Mouse (Mus musculus) limb, embryonic 10.5 days (tissue): ENCODE measurements at regions not wholly inside any gene's neighbourhood (a gene's known extent, or its start where the extent isn't known, plus 50 kb on each side); places are given as distances from the start of the nearest gene placed in this dataset.

ENCODE experiments used
- DNase-seq: peaks from one replicate; pipeline ENCODE4 v3.0.0-alpha.2; 2017; ENCODE audit warnings: low spot score
- H3K27ac ChIP-seq: fragments of 300-500 bp; sonication (generic); 2 replicates; pipeline ENCODE4 v1.5.1; 2016; ENCODE audit warnings: mild to moderate bottlenecking
- H3K27me3 ChIP-seq: fragments of 300-500 bp; sonication (generic); 2 replicates; pipeline ENCODE4 v1.6.1; 2016; ENCODE audit warnings: low read depth, mild to moderate bottlenecking; ENCODE audit not compliant: poor library complexity, severe bottlenecking
- H3K36me3 ChIP-seq: fragments of 300-500 bp; sonication (generic); 2 replicates; pipeline ENCODE4 v1.6.1; 2016; ENCODE audit warnings: mild to moderate bottlenecking, moderate library complexity
- H3K4me1 ChIP-seq: fragments of 300-500 bp; sonication (generic); 2 replicates; pipeline ENCODE4 v1.6.1; 2016
- H3K4me3 ChIP-seq: fragments of 300-500 bp; sonication (generic); 2 replicates; pipeline ENCODE4 v1.5.1; 2016; ENCODE audit warnings: mild to moderate bottlenecking, moderate library complexity
- H3K9me3 ChIP-seq: fragments of 300-500 bp; sonication (generic); replicated peaks from 2 replicates; pipeline ENCODE4 v1.6.1; 2016; ENCODE audit warnings: mild to moderate bottlenecking
- WGBS: fragments of 180-500 bp; shearing (Covaris S2); methylation state at CpG from one replicate; pipeline ENCODE4 v1.1.7; 2016; 5-methylcytosine and 5-hydroxymethylcytosine counted together

DNA sequence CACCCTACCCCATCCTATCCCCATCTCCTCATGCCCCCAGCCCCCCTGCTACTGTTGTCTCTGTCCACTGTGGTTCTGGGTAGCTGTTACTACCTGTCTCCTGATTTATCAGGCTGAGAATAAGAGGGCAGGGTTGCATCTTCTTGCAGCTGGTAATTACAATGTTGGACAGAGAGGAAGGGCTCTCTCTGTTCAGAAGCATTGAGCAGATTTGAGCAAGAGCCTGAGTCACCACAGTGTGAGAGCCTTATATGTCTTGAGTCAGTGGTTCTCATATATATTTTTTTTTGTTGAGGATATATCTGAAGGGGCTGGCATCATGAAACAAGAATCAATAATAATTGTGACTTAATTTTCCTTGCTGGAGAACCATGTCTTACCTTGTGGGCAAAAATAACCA, 82.7 kb upstream of the Sipa1l1 start:
- DNase-seq: no peak
- no peaks in the 10 kb centered on the region for H3K27me3 ChIP-seq
- no peaks in the 10 kb centered on the region for H3K9me3 ChIP-seq
- no peaks in the 10 kb centered on the region for H3K4me1 ChIP-seq
- H3K36me3 ChIP-seq: no peaks in the 10 kb centered on the region
- no peak overlapping the region for H3K4me3 ChIP-seq
- no peak overlapping the region for H3K27ac ChIP-seq

DNA sequence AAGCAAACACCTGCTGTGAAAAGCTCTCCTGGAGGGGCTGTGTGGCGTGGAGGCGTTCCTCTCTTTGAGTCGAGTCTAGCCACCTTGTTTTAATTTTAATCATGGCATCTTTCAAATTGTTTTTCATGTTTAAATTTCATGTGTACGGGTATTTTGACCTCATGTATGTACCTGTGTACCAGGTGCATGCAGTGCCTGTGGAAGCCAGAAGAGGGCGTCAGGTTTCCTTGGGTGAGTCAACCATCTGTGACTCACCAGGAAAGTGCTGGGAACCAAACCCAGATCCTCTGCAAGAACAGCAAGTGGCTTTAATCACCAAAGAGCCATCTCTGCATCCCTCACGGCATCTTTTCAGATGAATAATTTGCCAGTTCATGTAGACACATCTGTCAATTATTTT, 79.8 kb upstream of the Sipa1l1 start:
- no peak for DNase-seq
- peaks cover 10% of the 10 kb centered on the region; the same call in 1 of the 2 replicates for H3K4me1 ChIP-seq
- H3K27me3 ChIP-seq: no peaks in the 10 kb centered on the region
- no peaks in the 10 kb centered on the region for H3K36me3 ChIP-seq
- H3K4me3 ChIP-seq: no peak overlapping the region
- H3K27ac ChIP-seq: no peak overlapping the region
- WGBS: 90% methylated on average over 6 of the region's 6 CpGs
- no peaks in the 10 kb centered on the region for H3K9me3 ChIP-seq

DNA sequence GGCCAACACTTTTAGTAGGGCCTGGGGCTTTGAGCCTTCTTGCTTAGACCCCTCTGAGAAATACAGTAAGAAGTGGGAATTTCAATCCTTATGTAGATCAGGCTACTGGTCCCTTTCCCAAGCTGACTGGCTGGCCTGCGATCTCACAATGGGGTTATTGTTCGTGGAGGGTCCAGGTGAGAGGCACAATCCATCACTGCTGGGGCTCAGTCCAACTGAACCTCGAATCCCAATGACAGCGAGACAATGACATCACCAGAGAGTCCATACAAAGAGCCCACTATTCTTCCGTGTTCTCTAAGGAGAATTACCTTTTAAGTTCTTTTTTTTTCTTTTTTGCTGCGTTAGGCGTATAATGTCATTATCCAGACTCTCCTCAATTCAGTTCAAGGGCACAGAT, 75.8 kb upstream of the Sipa1l1 start:
- peaks cover 10% of the 10 kb centered on the region; the same call in 1 of the 2 replicates for H3K4me1 ChIP-seq
- peak; percentile 43 for DNase-seq
- no peak overlapping the region for H3K4me3 ChIP-seq
- no peaks in the 10 kb centered on the region for H3K36me3 ChIP-seq
- H3K27me3 ChIP-seq: no peaks in the 10 kb centered on the region
- H3K27ac ChIP-seq: peak overlapping the region; percentile 67; the same call in 1 of the 2 replicates
- H3K9me3 ChIP-seq: no peaks in the 10 kb centered on the region
- WGBS: 76% methylated on average over 7 of the region's 7 CpGs

DNA sequence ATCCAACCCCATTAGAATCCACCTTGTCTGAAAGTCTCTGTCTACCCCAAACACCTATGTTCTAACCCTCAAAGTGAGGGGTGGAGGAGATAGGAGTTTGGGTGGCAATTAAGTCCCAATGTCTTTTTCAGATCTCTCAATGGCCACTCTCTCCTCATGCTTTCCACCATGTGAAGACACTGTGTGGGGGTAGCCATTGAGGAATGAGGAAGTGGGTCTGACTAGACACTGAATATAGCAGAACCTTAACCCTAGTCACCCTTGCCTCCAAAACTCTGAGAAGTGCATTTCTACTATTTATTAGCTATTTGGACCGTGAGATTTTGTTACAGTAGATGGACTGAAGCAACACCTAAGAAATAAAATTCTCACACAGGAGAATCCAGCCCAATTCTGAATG, 73.7 kb upstream of the Sipa1l1 start:
- H3K9me3 ChIP-seq: no peaks in the 10 kb centered on the region
- 88% methylated on average over 1 of the region's 1 CpGs for WGBS
- no peaks in the 10 kb centered on the region for H3K27me3 ChIP-seq
- no peak for DNase-seq
- H3K36me3 ChIP-seq: no peaks in the 10 kb centered on the region
- no peak overlapping the region for H3K27ac ChIP-seq
- H3K4me3 ChIP-seq: no peak overlapping the region
- peaks cover 10% of the 10 kb centered on the region; the same call in 1 of the 2 replicates for H3K4me1 ChIP-seq

DNA sequence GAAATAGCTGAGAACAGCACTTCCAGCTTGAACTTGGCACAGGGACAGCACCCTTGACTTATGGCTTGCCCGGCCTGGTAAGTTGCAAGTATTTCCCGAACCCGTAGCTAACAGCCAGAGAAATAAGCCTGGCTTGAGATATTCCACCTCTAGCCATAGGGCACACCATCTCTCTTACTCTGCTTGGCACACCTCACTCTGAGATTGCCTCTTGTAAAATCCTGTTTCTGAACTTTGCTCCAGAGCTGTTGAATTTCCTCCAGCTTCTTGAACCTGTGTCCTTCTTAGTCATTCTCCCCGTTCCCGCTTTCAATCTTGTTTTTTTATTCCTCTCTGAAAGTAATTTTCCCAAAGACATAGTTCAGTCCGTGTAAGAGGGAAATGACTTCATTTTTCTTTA, 72.0 kb upstream of the Sipa1l1 start:
- H3K27me3 ChIP-seq: no peaks in the 10 kb centered on the region
- WGBS: 95% methylated on average over 6 of the region's 6 CpGs
- peaks cover 5% of the 10 kb centered on the region; the same call in 1 of the 2 replicates for H3K4me1 ChIP-seq
- H3K36me3 ChIP-seq: no peaks in the 10 kb centered on the region
- no peaks in the 10 kb centered on the region for H3K9me3 ChIP-seq
- DNase-seq: no peak
- H3K27ac ChIP-seq: no peak overlapping the region
- no peak overlapping the region for H3K4me3 ChIP-seq

DNA sequence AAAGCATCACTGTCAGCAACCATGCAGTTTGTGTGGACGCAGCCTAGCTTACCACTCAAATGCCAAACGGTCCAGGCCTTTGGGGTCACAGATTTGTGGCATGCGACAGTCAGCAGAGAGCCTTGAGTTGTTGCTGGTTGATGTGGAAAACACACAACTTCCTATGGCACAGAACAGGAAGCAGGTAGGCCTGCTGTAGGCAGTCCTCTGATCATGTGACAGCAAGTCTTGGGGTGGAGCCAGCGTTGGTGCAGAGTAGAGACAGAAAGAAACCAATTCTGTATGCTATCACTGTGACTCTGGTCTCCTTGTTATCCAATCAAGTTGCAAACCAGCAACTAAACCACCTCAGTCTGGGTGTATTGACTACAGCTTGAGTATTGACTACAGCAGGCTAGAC, 71.5 kb upstream of the Sipa1l1 start:
- Histone ChIP-seq H3K4me1 (peaks cover under 1% of the 10 kb centered on the region; the same call in 1 of the 2 replicates), H3K27ac (no peak overlapping the region), H3K27me3 (no peaks in the 10 kb centered on the region), H3K9me3 (no peaks in the 10 kb centered on the region), H3K36me3 (no peaks in the 10 kb centered on the region), H3K4me3 (no peak overlapping the region)
- no peak for DNase-seq
- 95% methylated on average over 4 of the region's 4 CpGs for WGBS

DNA sequence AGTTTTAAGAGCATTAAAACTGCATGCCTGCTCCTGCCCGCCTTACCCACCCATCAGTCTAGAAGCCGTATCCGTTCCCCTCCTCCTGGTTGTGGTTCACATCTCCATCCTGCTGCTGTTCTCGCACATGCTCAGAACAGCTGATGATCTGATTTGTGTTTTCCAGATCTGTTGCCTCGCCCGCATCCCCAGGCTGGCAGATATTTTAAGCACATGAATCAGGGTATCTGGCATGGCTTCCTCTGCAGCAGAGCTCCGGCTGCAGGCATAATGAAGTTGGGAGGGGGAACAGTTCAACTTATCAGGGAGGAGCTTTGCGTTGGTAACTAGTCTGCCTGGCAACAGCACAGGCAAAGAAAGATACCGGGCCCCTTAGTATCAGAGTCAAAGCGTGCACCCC, 64.9 kb upstream of the Sipa1l1 start:
- no peaks in the 10 kb centered on the region for H3K36me3 ChIP-seq
- H3K27ac ChIP-seq: no peak overlapping the region
- no peak for DNase-seq
- 82% methylated on average over 10 of the region's 10 CpGs for WGBS
- H3K4me3 ChIP-seq: no peak overlapping the region
- H3K4me1 ChIP-seq: peaks cover 14% of the 10 kb centered on the region; the same call in 1 of the 2 replicates
- no peaks in the 10 kb centered on the region for H3K9me3 ChIP-seq
- no peaks in the 10 kb centered on the region for H3K27me3 ChIP-seq

DNA sequence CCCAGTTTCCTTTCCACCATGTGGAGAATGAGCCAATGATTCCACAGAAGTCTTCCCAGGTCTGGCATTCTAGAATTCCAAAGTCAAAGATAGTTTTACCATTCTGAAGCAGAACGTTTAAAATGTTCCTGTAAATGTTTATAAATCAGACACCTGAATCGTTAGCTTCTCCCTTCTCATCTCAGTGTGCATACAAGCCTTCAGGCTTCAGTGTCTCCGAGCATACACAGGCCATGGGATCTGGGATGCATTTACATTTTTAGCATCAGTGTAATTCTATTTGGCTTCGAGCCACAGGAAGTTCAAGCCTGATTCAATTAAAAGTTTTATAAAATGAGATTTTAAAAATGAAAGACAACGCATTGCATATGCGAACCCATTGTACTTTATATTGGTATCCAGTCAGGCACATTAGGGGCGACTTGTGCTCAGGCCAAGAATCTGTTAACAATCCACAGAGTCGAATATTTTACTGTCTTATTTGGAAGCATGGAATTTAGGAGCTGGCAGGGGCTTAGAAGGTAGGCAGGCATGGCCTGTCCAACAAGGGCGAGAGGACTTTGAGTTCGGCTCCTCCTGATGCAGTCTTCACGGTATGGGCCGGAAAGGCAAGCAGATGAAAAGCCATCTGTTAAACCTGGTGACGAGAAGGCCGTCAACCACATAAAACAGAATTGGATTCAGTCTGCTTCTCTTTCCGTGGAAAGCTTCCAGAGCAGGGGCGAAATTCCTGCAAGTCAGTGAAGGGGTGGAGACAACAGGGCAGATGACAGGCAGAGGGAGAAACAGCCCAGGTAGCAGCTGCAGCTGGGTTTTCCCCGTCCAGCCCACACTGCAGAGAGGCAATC, 63.7 kb upstream of the Sipa1l1 start:
- no peak overlapping the region for H3K4me3 ChIP-seq
- no peak for DNase-seq
- no peaks in the 10 kb centered on the region for H3K27me3 ChIP-seq
- H3K4me1 ChIP-seq: peaks cover 14% of the 10 kb centered on the region; the same call in 1 of the 2 replicates
- no peak overlapping the region for H3K27ac ChIP-seq
- no peaks in the 10 kb centered on the region for H3K9me3 ChIP-seq
- no peaks in the 10 kb centered on the region for H3K36me3 ChIP-seq
- 74% methylated on average over 17 of the region's 17 CpGs for WGBS

DNA sequence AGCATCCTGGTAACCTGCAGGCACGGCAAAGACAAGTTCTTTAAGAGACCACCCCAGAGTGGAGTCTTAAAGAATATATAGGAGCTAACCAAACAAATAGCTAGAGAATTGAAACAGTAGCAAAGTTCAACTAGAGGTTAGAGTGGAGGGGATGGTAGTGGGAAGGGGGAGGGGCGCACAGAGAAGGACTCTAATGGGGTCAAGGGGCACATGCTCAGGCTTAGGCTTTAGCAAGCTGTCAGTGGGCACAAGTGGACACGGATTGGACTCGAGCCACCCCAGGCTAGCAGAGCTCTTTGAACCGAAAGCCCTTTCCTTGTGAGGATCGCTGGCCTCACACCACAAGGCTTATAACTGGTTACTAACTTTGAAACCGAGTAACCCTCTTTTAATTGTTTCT, 53.4 kb upstream of the Sipa1l1 start:
- H3K27ac ChIP-seq: no peak overlapping the region
- no peaks in the 10 kb centered on the region for H3K27me3 ChIP-seq
- WGBS: 64% methylated on average over 7 of the region's 7 CpGs

More for the DNA sequence above, 53.4 kb upstream of the Sipa1l1 start:
- H3K9me3 ChIP-seq: no peaks in the 10 kb centered on the region
- H3K36me3 ChIP-seq: no peaks in the 10 kb centered on the region
- DNase-seq: no peak
- H3K4me3 ChIP-seq: no peak overlapping the region
- H3K4me1 ChIP-seq: peaks cover 18% of the 10 kb centered on the region
